Mouse (Mus musculus) cerebellum, adult 18-20 months (tissue): ENCODE measurements around the gene Gm13889.

ENCODE experiments used
- DNase-seq, 2 experiments: peaks; one replicate each; pipeline ENCODE4 v3.0.0; 2021

Gm13889 gene

GRCm38 (mm10) chr2:93956908-93957784, at the start of gene Gm13889:
Gene Gm13889, minus strand, starts transcription at chr2:93957201.
- DNase-seq = peak; percentile 71 to 76

GRCm38 (mm10) chr2:94002331-94002730, 45.3 kb upstream of the Gm13889 start:
- peak; percentile 88 for DNase-seq

GRCm38 (mm10) chr2:94001918-94002317, 44.9 kb upstream of the Gm13889 start:
- DNase-seq = no peak

- DNase-seq = no peak
These were observed 44.4 kb upstream of the Gm13889 start for GRCm38 (mm10) chr2:94001411-94001810.

GRCm38 (mm10) chr2:93996254-93996653, 39.3 kb upstream of the Gm13889 start, which contains the start of gene Gm27027:
Gene Gm27027, minus strand, starts transcription at chr2:93996354.
- no peak for DNase-seq

- no peak for DNase-seq
These were observed 35.8 kb upstream of the Gm13889 start for GRCm38 (mm10) chr2:93992810-93993209.

GRCm38 (mm10) chr2:93992259-93992658, 35.3 kb upstream of the Gm13889 start:
- no peak for DNase-seq

- DNase-seq = no peak
These were observed 34.3 kb upstream of the Gm13889 start for GRCm38 (mm10) chr2:93991336-93991735.

GRCm38 (mm10) chr2:93988440-93988839, 31.4 kb upstream of the Gm13889 start:
- DNase-seq = no peak

- DNase-seq = no peak
These were observed 25.6 kb upstream of the Gm13889 start for GRCm38 (mm10) chr2:93982457-93983235.

GRCm38 (mm10) chr2:93979249-93980120, 22.5 kb upstream of the Gm13889 start:
- DNase-seq = peak; percentile 42 to 47

- DNase-seq = peak; percentile 53 to 65
These were observed 19.6 kb upstream of the Gm13889 start for GRCm38 (mm10) chr2:93976436-93977252.

GRCm38 (mm10) chr2:93975526-93976435, 18.8 kb upstream of the Gm13889 start:
- DNase-seq = no peak

- no peak for DNase-seq
These were observed 18.0 kb upstream of the Gm13889 start for GRCm38 (mm10) chr2:93975041-93975440.

- DNase-seq = no peak
These were observed 14.6 kb upstream of the Gm13889 start for GRCm38 (mm10) chr2:93971647-93972046.

GRCm38 (mm10) chr2:93964494-93965160, 7.6 kb upstream of the Gm13889 start:
- peak; percentile 48 to 53 for DNase-seq

GRCm38 (mm10) chr2:93963802-93964201, 6.8 kb upstream of the Gm13889 start:
- DNase-seq = peak; percentile 36 to 46

GRCm38 (mm10) chr2:93961716-93962115, 4.7 kb upstream of the Gm13889 start:
- peak; percentile 86 to 92 for DNase-seq

- DNase-seq = no peak
These were observed 2.3 kb upstream of the Gm13889 start for GRCm38 (mm10) chr2:93959346-93959745.

- no peak for DNase-seq
These were observed 1.2 kb upstream of the Gm13889 start for GRCm38 (mm10) chr2:93958216-93958615.
